Comparison of ENCODE assay signal across 8 mouse cellular contexts in genomic region chr1:75545965-75546956, GRCm38 (mm10). TPM values are rescaled to one million over a fixed set of nuclear protein-coding genes. Genes with fewer than 3 reads are reported as not detected.
DNase-seq lines count a peak whose midpoint lies in the region; ATAC-seq and TF ChIP-seq lines count a peak whose summit lies in the region.

Gene Slc4a3 (plus strand): TSS chr1:75546266.

- peak within 1 kb of the TSS; percentile 96 for H3K9ac ChIP-seq in heart, embryonic 12.5 days
- H3K9ac ChIP-seq in kidney, embryonic 16.5 days (replicated peaks; ENCODE audit: low read length), result peak within 1 kb of the TSS; percentile 94
- H3K9ac ChIP-seq in liver, embryonic 11.5 days (ENCODE audit: low read depth, low read length), result peak within 1 kb of the TSS; percentile 57
- H3K9ac ChIP-seq in neural tube, embryonic 12.5 days, result peak within 1 kb of the TSS; percentile 90

- H3K27ac ChIP-seq in embryonic fibroblast, embryonic 13.5 days (ENCODE audit: insufficient read depth, low read length), result no peak within 1 kb of the TSS
- peak within 1 kb of the TSS; percentile 52 for H3K27ac ChIP-seq in heart, embryonic 12.5 days (ENCODE audit: poor library complexity, severe bottlenecking)
- peak within 1 kb of the TSS; percentile 88 for H3K27ac ChIP-seq in kidney, embryonic 16.5 days (ENCODE audit: low read length)
- no peak within 1 kb of the TSS; the same call in 1 of the 2 replicates for H3K27ac ChIP-seq in liver, embryonic 11.5 days (ENCODE audit: low read depth, low read length)
- peak within 1 kb of the TSS; percentile 70 for H3K27ac ChIP-seq in neural tube, embryonic 12.5 days

- H3K4me1 ChIP-seq in embryonic fibroblast, embryonic 13.5 days (ENCODE audit: control insufficient read depth, insufficient read depth, low read length), result no peaks in the 10 kb centered on the region
- H3K4me1 ChIP-seq in heart, embryonic 12.5 days (replicated peaks), result peaks cover 39% of the 10 kb centered on the region
- peaks cover 14% of the 10 kb centered on the region for H3K4me1 ChIP-seq in kidney, embryonic 16.5 days (ENCODE audit: insufficient read depth, low read length)
- H3K4me1 ChIP-seq in liver, embryonic 11.5 days (replicated peaks; ENCODE audit: control insufficient read depth, insufficient read depth, low read length), result no peaks in the 10 kb centered on the region
- H3K4me1 ChIP-seq in neural tube, embryonic 12.5 days, result peaks cover 14% of the 10 kb centered on the region

- no peaks in the 10 kb centered on the region for H3K27me3 ChIP-seq in heart, embryonic 12.5 days (replicated peaks)
- H3K27me3 ChIP-seq in kidney, embryonic 16.5 days (ENCODE audit: insufficient read depth, low read length), result no peaks in the 10 kb centered on the region
- H3K27me3 ChIP-seq in liver, embryonic 11.5 days (replicated peaks; ENCODE audit: control insufficient read depth, insufficient read depth, low read length), result peaks cover 26% of the 10 kb centered on the region
- no peaks in the 10 kb centered on the region for H3K27me3 ChIP-seq in neural tube, embryonic 12.5 days (replicated peaks)

- H3K4me3 ChIP-seq in embryonic fibroblast, embryonic 13.5 days (ENCODE audit: insufficient read depth, low read length), result peak within 1 kb of the TSS; percentile 68
- H3K4me3 ChIP-seq in heart, embryonic 12.5 days, result peak within 1 kb of the TSS; percentile 85
- peak within 1 kb of the TSS; percentile 80 for H3K4me3 ChIP-seq in kidney, embryonic 16.5 days (ENCODE audit: low read length)
- H3K4me3 ChIP-seq in liver, embryonic 11.5 days (ENCODE audit: low read depth, low read length), result peak within 1 kb of the TSS; percentile 58
- H3K4me3 ChIP-seq in neural tube, embryonic 12.5 days, result peak within 1 kb of the TSS; percentile 76

- 1% methylated on average over 61 of the region's 64 CpGs for WGBS in heart, embryonic 12.5 days
- under 1% methylated on average over 46 of the region's 64 CpGs for WGBS in kidney, embryonic 16.5 days
- 2% methylated on average over 58 of the region's 64 CpGs for WGBS in liver, embryonic 11.5 days
- 1% methylated on average over 61 of the region's 64 CpGs for WGBS in neural tube, embryonic 12.5 days

- H3K4me2 ChIP-seq in heart, embryonic 12.5 days, result peak within 1 kb of the TSS; percentile 77
- peak within 1 kb of the TSS; percentile 81 for H3K4me2 ChIP-seq in kidney, embryonic 16.5 days (replicated peaks; ENCODE audit: low read depth, low read length)
- peak within 1 kb of the TSS; percentile 72 for H3K4me2 ChIP-seq in liver, embryonic 11.5 days
- peak within 1 kb of the TSS; percentile 63 for H3K4me2 ChIP-seq in neural tube, embryonic 12.5 days (replicated peaks)

- no peak for TF ChIP-seq CTCF in embryonic fibroblast, embryonic 13.5 days (IDR thresholded peaks at IDR 0.05; ENCODE audit: borderline replicate concordance, insufficient read depth, low read length)

- peak; percentile 59 for TF ChIP-seq POLR2A in embryonic fibroblast, embryonic 13.5 days (IDR thresholded peaks at IDR 0.05; ENCODE audit: low read depth, low read length)

- peak; percentile 81 for ATAC-seq in heart, embryonic 12.5 days (ENCODE audit: insufficient number of reproducible peaks, low FRiP score)
- peak; percentile 91 for ATAC-seq in kidney, embryonic 16.5 days (ENCODE audit: low FRiP score, low TSS enrichment)
- peak; percentile 55; the same call in 1 of the 2 replicates for ATAC-seq in liver, embryonic 11.5 days (replicated peaks; ENCODE audit: low FRiP score)
- ATAC-seq in neural tube, embryonic 12.5 days (ENCODE audit: low FRiP score, low read depth), result peak; percentile 85

- 0 out of 2 replicates have a peak, but pooled peaks cover 3% of the 10 kb centered on the region for H3K9me3 ChIP-seq in heart, embryonic 12.5 days (replicated peaks)
- H3K9me3 ChIP-seq in kidney, embryonic 16.5 days (ENCODE audit: low read length), result no peaks in the 10 kb centered on the region
- H3K9me3 ChIP-seq in liver, embryonic 11.5 days (ENCODE audit: control insufficient read depth, low read length), result no peaks in the 10 kb centered on the region
- H3K9me3 ChIP-seq in neural tube, embryonic 12.5 days, result no peaks in the 10 kb centered on the region

- H3K36me3 ChIP-seq in heart, embryonic 12.5 days, result peaks cover 21% of the 10 kb centered on the region
- peaks cover 10% of the 10 kb centered on the region; the same call in 1 of the 2 replicates for H3K36me3 ChIP-seq in kidney, embryonic 16.5 days (ENCODE audit: insufficient read depth, low read length)
- no peaks in the 10 kb centered on the region for H3K36me3 ChIP-seq in liver, embryonic 11.5 days (ENCODE audit: control insufficient read depth, insufficient read depth, low read length)
- peaks cover 22% of the 10 kb centered on the region for H3K36me3 ChIP-seq in neural tube, embryonic 12.5 days

- DNase-seq in A20 (ENCODE audit: low read depth, low spot score), result peak; percentile 89
- peak; percentile 56 to 60 for DNase-seq in adrenal gland, postnatal 4 days (ENCODE audit: low spot score in 2 of 2)
- peak; percentile 61 for DNase-seq in liver, embryonic 11.5 days (ENCODE audit: low spot score)
- DNase-seq in yolk sac, embryonic 10.5 days (ENCODE audit: low spot score), result peak; percentile 51

RNA-seq across cellular contexts. Expression of gene Slc4a3, which starts in this region (rescaled TPM):
- total RNA-seq in adrenal gland, postnatal 4 days (2021), result 100 to 1,000 TPM; 136 to 143 TPM
- polyA plus RNA-seq in embryonic fibroblast, embryonic 13.5 days (2011; ENCODE audit: insufficient read length, low read depth, missing spikeins), result 15.2 and 19.9 TPM in 2 replicates
- polyA plus RNA-seq in heart, embryonic 12.5 days (2016; fragmentation: Nextera tagmentation; extraction: Ambion mirVana), result 32.6 and 35.7 TPM in 2 replicates
- 24.5 and 24.9 TPM in 2 replicates for polyA plus RNA-seq in kidney, embryonic 16.5 days (2015; fragmentation: Nextera tagmentation; extraction: Ambion mirVana)
- 5.2 and 5.4 TPM in 2 replicates for polyA plus RNA-seq in liver, embryonic 11.5 days (2014; fragmentation: Nextera tagmentation; extraction: Ambion mirVana)
- polyA plus RNA-seq in neural tube, embryonic 12.5 days (2016; fragmentation: Nextera tagmentation; extraction: Ambion mirVana), result 30.6 TPM in 2 replicates

Comparison
In these comparisons a context has a peak if more than half of its experiments do, and no peak if none do; other contexts are left out.
1. H3K27ac ChIP-seq: peak in heart, embryonic 12.5 days (single experiment), kidney, embryonic 16.5 days (single experiment) and neural tube, embryonic 12.5 days (single experiment); none in embryonic fibroblast, embryonic 13.5 days (single experiment) and liver, embryonic 11.5 days (single experiment).
2. Peak in every context shown above with its lines, with median percentiles within 50 percentile points of each other: DNase-seq, H3K4me3 ChIP-seq, ATAC-seq, H3K4me2 ChIP-seq and H3K9ac ChIP-seq.